Mouse (Mus musculus) adrenal gland, adult 18-20 months (tissue): ENCODE results near the gene Alg12. TPM values are rescaled to one million over a fixed set of nuclear protein-coding genes. Genes with fewer than 3 reads are reported as not detected.

Source experiments
- DNase-seq, 2 experiments: peaks; one replicate each; pipeline ENCODE4 v3.0.0; 2021 to 2022; ENCODE audit warnings: low spot score in 2 of 2
- total RNA-seq, 2 experiments: library from RNA; stranded (reverse); gene quantifications; 1 replicate in 1 of 2; 2 replicates in 1 of 2; pipeline ENCODE4 v1.2.3; 2021

The Alg12 gene
- total RNA-seq, 2 experiments from 2014 or later: 14.4 to 15.2 TPM

DNA sequence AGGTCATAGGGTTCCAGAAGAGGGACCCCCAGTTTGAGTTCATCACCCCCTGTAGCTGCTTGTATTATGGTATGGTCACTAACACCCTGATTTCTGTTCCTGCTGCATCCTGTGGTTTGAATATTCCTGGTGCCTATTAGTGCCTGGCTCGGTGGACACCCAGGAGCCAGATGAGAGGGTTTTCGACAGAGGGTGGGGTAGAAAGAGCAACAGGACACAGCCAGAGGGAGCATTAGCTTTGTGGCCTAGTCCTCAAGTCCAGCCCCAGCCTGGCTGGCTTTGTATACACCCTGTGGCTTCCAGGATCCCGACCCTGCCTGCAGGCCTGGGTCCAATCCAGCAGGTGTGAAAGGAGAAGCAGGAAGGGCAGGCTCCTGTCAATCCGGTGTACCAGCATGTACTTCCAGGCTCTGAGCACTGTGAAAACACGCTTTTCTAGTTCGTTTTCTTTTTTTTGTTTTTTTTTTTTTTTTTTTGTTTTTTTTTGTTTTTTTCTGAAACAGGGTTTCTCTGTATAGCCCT lies 36.8 kb upstream of the Alg12 start:
- DNase-seq: no peak

DNA sequence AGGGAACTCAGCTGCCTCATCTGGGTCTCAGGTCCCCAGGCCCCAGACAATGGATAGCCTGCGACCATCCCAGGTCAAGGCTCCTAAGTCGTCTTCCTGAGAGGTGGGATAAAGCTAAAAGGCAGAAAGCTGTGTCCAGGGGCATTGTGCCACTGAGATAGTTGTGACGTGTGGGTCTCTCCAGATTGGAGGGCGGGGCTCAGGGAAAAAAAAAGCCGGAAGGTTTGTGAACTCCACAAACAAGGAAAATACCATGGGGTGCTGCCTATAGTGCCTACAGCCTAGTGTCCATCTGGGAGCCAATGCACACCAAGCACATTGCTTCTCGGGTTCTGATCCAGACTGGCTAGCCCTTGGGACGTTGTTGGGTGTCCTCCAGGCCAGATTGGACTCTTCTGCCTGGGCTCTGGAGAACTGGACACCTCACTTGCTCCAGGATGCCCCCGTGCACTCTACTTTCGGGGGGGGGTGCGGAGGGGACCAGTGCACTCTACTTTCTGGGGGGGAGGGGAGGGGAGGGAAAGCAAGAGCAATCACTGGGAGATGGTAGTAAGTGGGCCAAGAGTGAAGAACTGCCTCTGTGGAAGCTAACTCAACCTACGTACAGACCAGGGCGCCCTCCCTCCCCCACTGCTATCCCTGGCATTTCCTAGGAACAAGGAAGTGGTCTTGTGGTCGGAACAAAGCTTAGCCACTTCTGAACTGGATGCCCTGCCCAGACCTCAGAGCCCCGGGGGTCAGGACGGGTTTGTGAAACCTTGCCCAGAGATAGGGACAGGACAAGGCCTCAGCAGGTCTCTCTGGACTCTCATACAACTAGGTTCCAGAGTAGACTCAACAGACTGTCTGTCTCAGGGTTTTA lies 36.1 kb upstream of the Alg12 start:
- DNase-seq: no peak

GRCm38 (mm10) chr15:88854119-88854968 lies 35.2 kb upstream of the Alg12 start:
- DNase-seq: no peak

GRCm38 (mm10) chr15:88853106-88853505 lies 34.0 kb upstream of the Alg12 start:
- DNase-seq: no peak

DNA sequence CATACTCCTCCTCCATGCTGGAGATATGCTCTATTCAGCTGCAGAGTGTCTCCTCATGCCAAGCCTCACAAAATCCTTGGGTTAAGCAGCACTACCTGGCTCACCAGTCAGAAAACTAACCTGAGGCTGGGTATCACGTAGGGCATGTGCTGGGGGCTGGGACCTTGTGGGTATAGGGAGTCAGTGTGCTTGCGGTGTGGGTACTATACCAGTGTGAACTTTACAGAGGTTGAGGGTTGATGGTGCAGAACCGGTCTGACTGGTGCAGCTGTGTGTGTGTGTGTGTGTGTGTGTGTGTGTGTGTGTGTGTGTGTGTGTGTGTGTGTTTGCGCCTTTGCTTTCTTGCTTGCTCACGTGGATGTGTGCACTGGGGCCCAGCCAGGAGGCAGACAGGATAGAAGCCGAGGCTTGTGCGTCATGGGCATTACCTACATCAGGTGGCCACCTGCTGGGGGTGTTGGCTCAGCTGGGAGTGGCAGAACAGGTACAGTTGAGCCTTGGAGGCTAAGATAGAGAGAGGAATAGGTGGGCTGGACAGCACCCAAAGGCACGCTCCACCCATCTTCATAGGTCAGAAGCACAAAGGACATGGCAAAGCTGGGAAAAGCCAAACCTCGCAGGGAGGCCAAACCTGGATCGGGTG lies 32.5 kb upstream of the Alg12 start:
- no peak for DNase-seq

GRCm38 (mm10) chr15:88851076-88851475 lies 32.0 kb upstream of the Alg12 start:
- no peak for DNase-seq

DNA sequence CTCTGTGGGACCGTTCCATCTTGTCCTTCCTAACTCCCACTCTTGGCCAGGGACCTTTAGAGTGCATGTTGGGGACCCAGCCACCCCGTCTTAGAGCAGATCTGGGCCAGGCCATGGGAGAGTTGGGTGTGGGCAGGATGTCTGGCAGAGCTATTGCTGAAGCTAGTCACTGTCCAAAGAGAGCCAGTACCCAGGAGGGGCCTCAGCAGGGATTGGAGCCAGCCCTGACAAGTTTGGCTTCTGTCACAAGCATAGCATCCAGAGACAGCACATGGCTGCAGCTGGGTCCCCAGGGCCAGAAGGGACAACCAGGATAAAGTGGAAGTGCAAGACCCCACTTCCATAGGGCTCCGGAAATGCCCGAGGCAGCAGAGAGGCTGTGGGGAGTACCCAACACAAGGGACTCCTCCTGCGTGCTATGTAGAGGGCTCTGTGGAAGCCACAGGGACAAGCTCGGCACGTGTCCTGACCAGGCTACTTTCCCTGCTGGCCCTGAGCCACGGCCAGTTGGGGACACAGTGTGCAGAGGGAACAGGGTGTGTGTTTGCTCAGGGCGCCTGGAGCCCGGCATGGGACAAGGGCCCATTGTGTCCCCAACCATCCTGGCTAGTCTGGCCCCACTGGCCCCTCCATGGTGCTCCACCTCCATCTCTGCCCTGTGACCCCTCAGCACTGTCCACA lies 31.2 kb upstream of the Alg12 start:
- DNase-seq: peak; percentile 69 to 84

- no peak for DNase-seq
Measured at GRCm38 (mm10) chr15:88849621-88850020, 30.5 kb upstream of the Alg12 start.

- DNase-seq: no peak
Measured at GRCm38 (mm10) chr15:88848661-88849060, 29.5 kb upstream of the Alg12 start.

DNA sequence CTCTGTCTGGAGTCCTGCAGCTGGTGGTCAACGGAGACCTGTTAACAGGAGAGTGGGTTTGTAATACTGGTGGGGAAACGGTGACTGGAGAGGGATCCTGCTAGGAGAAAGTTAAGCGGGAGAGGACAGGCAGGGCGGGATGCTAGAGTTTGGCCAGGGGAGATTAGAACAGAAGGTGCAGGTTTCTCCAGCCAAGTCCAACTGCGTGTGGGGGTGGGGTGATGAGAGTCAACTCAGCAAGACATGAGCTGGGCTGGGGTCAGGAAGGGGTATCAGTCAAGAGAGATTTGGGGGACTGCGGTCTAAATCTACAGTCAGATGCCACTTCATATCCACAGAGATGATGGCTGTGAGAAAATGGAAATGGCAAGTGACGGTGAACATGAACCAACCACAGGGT lies 25.8 kb upstream of the Alg12 start:
- DNase-seq: no peak

DNA sequence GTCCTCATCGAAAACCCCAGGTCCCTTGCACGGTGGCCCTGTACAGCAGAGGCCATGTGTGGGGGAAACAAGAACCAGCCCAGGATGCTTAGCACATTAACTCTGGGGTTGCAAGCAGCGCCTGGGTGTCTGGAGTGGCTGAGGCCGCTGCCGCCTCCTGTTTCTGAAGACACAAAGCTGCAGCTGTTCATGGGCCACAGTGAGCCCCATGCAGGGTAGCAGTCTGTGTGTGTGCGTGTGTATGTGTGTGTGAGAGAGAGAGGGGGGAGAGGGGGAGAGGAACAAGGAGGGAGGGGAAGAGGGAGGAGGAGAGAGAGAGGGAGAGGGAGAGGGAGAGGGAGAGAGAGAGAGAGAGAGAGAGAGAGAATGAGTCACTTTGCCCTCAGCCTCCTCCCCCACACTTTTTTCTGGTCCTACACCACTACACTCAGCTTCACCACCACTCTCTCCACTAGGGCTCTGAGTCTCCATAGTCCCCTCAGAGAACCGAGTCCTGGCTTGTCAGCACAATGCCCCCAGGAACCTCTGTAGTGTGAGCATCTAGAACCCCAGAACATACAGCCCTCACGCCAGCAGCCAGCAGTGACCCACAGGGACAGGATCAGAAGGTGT lies 24.5 kb upstream of the Alg12 start:
- DNase-seq: no peak

DNA sequence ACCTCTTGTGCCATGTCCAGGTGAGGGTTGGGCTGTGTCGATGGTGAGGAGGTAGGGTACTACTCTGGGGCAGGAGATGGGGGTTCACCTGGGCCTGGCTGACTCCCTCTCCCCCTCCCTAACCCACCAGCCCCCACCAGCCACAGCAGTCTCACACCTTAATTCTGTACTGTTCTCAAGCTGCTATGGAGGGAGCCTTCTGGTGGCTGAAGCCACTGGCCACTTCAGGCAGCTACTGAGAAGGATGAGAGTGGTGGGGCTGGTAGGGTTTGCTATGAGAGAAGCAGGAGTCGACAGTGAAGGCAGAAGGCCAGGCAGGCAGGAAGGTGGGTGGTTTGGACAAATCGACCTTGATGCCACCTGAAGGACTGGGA lies 23.2 kb upstream of the Alg12 start:
- DNase-seq: no peak

DNA sequence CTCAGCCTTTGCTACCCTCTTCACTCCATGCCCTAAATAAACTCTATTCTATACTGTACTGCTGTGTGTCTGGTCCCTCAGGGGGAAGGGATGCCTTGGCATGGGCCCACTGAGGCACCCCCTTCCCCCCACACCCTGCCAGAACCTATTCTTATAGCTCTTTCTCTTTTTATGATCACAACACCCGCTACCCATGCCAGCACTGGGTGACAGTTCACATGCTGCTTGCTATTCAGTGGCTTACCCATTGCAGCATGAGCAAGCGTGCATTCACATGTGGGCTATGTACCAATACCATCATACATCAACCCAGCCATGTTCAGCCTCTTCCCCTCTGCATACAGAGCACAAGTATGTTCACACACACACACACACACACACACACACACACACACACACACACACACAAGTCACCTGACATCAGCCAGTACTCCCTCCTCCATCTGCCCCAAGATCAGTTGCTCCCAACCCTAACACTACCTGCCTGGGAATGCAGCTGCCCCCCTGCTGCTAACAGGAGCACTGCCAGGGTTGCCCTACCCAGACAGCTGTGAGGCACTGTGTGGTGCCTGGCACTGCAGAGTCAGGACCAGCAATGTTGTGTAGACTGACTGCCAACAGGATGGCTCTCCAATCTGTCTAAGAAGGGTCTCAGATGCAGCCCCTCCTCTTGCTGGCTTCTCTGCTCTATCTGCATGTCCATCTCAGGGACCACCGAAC lies 22.6 kb upstream of the Alg12 start:
- no peak for DNase-seq

- DNase-seq: no peak
Measured at GRCm38 (mm10) chr15:88841160-88841559, 22.0 kb upstream of the Alg12 start.

DNA sequence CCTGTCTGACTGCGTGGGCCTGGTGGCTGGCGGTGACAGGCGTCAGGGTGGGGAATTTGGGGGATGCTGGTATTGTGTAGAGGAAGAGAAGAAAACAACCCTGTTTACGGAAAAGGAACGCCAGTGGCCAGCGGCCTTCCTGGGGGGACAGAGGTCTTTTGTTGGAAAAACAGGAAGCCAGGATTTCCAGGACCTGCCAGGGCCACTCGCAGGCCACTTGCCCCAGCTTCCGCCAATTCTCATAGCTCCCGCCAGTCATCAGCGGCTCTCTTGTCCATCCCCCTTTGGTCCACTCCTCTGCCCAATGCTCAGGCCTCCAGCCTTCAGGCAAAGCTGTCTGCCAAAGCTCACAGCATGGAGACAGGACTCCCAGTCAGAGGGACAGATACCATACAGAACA lies 21.0 kb upstream of the Alg12 start:
- no peak for DNase-seq

- DNase-seq: peak; percentile 42 to 58
Measured at GRCm38 (mm10) chr15:88839271-88839670, 20.2 kb upstream of the Alg12 start.

DNA sequence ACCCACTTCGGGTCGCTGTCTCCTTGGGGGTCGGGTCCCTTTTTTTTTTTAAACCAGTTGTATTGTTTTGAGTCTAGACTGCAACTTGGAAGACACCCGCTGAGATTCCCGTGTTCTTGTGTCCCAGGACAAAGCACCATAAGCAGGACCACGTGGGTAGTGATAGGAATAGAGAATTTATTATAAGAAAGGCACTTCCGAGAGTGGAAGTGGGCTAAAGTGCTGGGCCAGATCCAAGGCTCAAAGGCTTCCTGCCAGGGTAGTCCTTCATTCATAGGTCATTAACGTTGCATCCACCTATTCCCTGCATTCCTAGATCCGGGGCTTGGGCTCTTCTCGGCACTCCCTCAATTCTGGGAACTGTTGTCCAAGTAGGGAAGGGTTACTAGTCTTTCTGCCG lies 18.9 kb upstream of the Alg12 start:
- no peak for DNase-seq

GRCm38 (mm10) chr15:88837199-88837932 lies 18.2 kb upstream of the Alg12 start:
- DNase-seq: peak; percentile 66 to 68

DNA sequence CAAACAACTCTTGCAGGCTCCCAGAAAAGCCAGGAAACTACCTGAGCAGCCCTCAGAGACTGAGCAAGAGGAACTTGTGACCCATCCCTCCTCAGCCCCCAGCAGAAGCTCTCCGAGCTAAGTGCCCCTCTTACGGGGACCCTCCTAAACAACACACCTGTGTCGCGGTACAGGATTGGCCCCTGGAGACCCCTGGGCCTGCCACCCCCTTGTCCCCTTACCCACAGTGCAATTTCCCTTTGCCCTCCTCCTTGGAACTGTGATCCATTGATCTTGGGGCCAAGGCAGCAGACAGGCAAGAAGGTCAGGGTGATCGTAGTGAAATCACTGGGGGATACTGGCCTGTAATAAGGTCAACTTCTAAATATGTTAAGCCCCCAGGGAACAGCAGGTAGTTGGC lies 17.5 kb upstream of the Alg12 start:
- DNase-seq: peak in 1 of 2 experiments; percentile 20
